Mouse (Mus musculus) stomach, postnatal 0 days (tissue): ENCODE measurements at regions not wholly inside any gene's neighbourhood (a gene's known extent, or its start where the extent isn't known, plus 50 kb on each side); places are given as distances from the start of the nearest gene placed in this dataset.

ENCODE experiments used
- ATAC-seq: fragments of 200-750 bp; cut with Nextera tagmentation; 2 replicates; pipeline ENCODE4 v1.8.0; 2017; ENCODE audit not compliant: low FRiP score, low TSS enrichment
- DNase-seq: peaks from one replicate; pipeline ENCODE4 v3.0.0-alpha.2; 2016; ENCODE audit warnings: low spot score
- H3K27ac ChIP-seq: fragments of 300-500 bp; sonication (generic); replicated peaks from 2 replicates; pipeline ENCODE4 v1.5.1; 2014; ENCODE audit warnings: mild to moderate bottlenecking, control low read depth
- H3K27me3 ChIP-seq: fragments of 300-500 bp; sonication (generic); 2 replicates; pipeline ENCODE4 v1.6.1; 2014; ENCODE audit warnings: low read length; ENCODE audit not compliant: control insufficient read depth, insufficient read depth
- H3K36me3 ChIP-seq: fragments of 300-500 bp; sonication (generic); 2 replicates; pipeline ENCODE4 v1.6.1; 2014; ENCODE audit warnings: low read length, mixed read lengths; ENCODE audit not compliant: control insufficient read depth, insufficient read depth
- H3K4me1 ChIP-seq: fragments of 300-500 bp; sonication (generic); replicated peaks from 2 replicates; pipeline ENCODE4 v1.6.1; 2014; ENCODE audit warnings: antibody characterized with exemption; ENCODE audit not compliant: control insufficient read depth, insufficient read depth
- H3K4me2 ChIP-seq: fragments of 300-500 bp; sonication (generic); replicated peaks from 2 replicates; pipeline ENCODE4 v1.6.1; 2014; ENCODE audit warnings: low read depth, mild to moderate bottlenecking, control low read depth, moderate library complexity
- H3K4me3 ChIP-seq: fragments of 300-500 bp; sonication (generic); 2 replicates; pipeline ENCODE4 v1.5.1; 2014; ENCODE audit warnings: low read depth, low read length, control low read depth
- H3K9ac ChIP-seq: fragments of 300-500 bp; sonication (generic); 2 replicates; pipeline ENCODE4 v1.6.1; 2014; ENCODE audit warnings: mild to moderate bottlenecking, low read length, control low read depth, mixed read lengths
- H3K9me3 ChIP-seq: fragments of 300-500 bp; sonication (generic); 2 replicates; pipeline ENCODE4 v1.6.1; 2016; ENCODE audit warnings: low read length; ENCODE audit not compliant: control insufficient read depth
- CTCF ChIP-seq: IDR thresholded peaks from 2 replicates; pipeline ENCODE4 v1.5.1; 2016; ENCODE audit warnings: antibody characterized with exemption, low read depth, mild to moderate bottlenecking, moderate library complexity
- EP300 ChIP-seq: optimal IDR thresholded peaks from 2 replicates; pipeline ENCODE3; 2016; ENCODE audit warnings: antibody characterized with exemption
- WGBS: fragments of 180-500 bp; shearing (Covaris S2); extraction: QIAGEN DNeasy Blood & Tissue Kit; methylation state at CpG from one replicate; pipeline ENCODE4 v1.1.7; 2014; 5-methylcytosine and 5-hydroxymethylcytosine counted together

GRCm38 (mm10) chrX:77121761-77122160 is 389.1 kb upstream of the Tbl1x start:
- DNase-seq, result no peak
- Histone ChIP-seq H3K9ac (no peak overlapping the region), H3K4me1 (no peaks in the 10 kb centered on the region), H3K27me3 (no peaks in the 10 kb centered on the region), H3K27ac (no peak overlapping the region), H3K9me3 (no peaks in the 10 kb centered on the region), H3K4me3 (no peak overlapping the region), H3K4me2 (no peak overlapping the region), H3K36me3 (no peaks in the 10 kb centered on the region)
- no peak for TF ChIP-seq CTCF
- TF ChIP-seq EP300, result no peak
- 58% methylated on average over 2 of the region's 2 CpGs for WGBS
- no peak for ATAC-seq
